Mouse (Mus musculus) embryonic fibroblast, embryonic 13.5 days (primary cell): Measurements from ENCODE around the gene Higd1a.

Source experiments
- CTCF ChIP-seq: IDR thresholded peaks from 2 replicates; pipeline ENCODE4 v1.5.1; 2011; ENCODE audit warnings: mild to moderate bottlenecking, control low read depth, low read length, moderate library complexity, borderline replicate concordance; ENCODE audit not compliant: insufficient read depth
- POLR2A ChIP-seq: IDR thresholded peaks from 2 replicates; pipeline ENCODE4 v1.6.1; 2011; ENCODE audit warnings: low read depth, mild to moderate bottlenecking, control low read depth, low read length, moderate library complexity

DNA sequence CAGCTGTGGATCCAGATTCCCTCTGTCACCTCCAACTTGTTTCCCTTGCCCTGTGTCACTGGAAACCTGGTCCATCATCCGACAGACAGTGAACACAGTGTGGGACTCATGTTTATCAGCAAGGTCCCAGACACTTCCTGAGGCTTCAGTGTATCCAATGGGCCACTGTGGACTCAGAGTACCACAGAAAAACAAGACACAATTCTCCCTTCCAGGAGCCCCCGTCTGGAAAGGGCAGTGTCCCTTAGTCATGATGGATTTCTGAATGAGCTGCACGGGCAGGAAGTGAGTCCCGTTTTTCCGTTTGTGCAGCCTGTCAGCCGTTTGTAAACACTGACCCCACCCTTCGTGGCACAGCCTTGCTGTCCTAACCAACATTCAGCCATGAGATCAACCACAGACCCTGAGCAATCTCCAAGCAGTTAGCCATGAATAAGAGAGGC, 23.9 kb upstream of the Higd1a start:
- TF ChIP-seq CTCF (no peak), POLR2A (no peak)
